Mouse (Mus musculus) G1E (cell line): ENCODE results near the gene Aoc3.

Source experiments
- CTCF ChIP-seq: IDR thresholded peaks from 2 replicates; pipeline ENCODE4 v1.5.1; 2012; ENCODE audit warnings: low read depth, low read length, inconsistent platforms, mixed read lengths
- GATA1 ChIP-seq: IDR thresholded peaks from 2 replicates; pipeline ENCODE4 v1.6.1; 2012; ENCODE audit warnings: borderline replicate concordance, low read length, inconsistent platforms, mixed read lengths

DNA sequence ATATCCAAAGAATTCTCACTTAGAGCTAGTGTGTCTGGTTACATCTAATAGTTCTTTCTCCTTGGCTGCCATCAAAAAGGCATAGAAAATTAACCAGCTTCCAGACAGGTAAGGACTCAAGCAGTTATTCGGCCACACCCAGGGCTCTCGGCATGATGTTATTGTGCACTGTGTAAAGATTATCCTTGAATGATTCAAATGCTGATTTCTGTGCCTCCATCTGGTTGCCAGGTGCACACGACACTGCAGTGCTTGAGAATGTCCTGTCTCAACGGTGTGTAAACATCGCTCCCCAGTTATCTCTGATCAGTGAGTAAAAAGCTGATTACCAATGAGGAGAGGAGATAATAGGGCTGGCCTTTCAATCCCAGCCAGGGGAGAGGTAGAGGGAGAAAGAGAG is 22.7 kb upstream of the Aoc3 start:
- no peak for TF ChIP-seq GATA1
- no peak for TF ChIP-seq CTCF
